Mouse (Mus musculus): ENCODE data around the gene Hectd1. TPM values are rescaled to one million over a fixed set of nuclear protein-coding genes. Genes with fewer than 3 reads are reported as not detected.

The Hectd1 gene
- polyA plus RNA-seq, 1 experiment = 31.2 TPM

GRCm38 (mm10) chr12:51849902-51850301 is 20.6 kb upstream of the Hectd1 start:
- no peak overlapping the region for H3K4me3 ChIP-seq (replicated peaks; ENCODE audit: control insufficient read depth, low read depth, low read length)
- peaks cover 2% of the 10 kb centered on the region for H3K4me1 ChIP-seq (ENCODE audit: control insufficient read depth, insufficient read depth, low read length)

GRCm38 (mm10) chr12:51847953-51848680 is 18.8 kb upstream of the Hectd1 start:
- H3K4me1 ChIP-seq (ENCODE audit: control insufficient read depth, insufficient read depth, low read length) = peaks cover 2% of the 10 kb centered on the region
- WGBS = 30% methylated on average over 9 of the region's 9 CpGs
- TF ChIP-seq CTCF (IDR thresholded peaks at IDR 0.05; ENCODE audit: control insufficient read depth, insufficient read depth, low read length) (no peak), POLR2A (IDR thresholded peaks at IDR 0.05; ENCODE audit: borderline replicate concordance, control insufficient read depth, low read depth, low read length) (no peak)
- H3K4me3 ChIP-seq (replicated peaks; ENCODE audit: control insufficient read depth, low read depth, low read length) = no peak overlapping the region
- H3K27ac ChIP-seq (ENCODE audit: control insufficient read depth, insufficient read depth, low read depth, low read length, poor library complexity) = no peak overlapping the region

More at GRCm38 (mm10) chr12:51849902-51850301, 20.6 kb upstream of the Hectd1 start:
- peak overlapping the region; percentile 52; the same call in 1 of the 2 replicates for H3K27ac ChIP-seq (ENCODE audit: control insufficient read depth, insufficient read depth, low read depth, low read length, poor library complexity)
- no peak for TF ChIP-seq POLR2A (IDR thresholded peaks at IDR 0.05; ENCODE audit: borderline replicate concordance, control insufficient read depth, low read depth, low read length)
- WGBS = 11% methylated on average over 2 of the region's 2 CpGs

GRCm38 (mm10) chr12:51845261-51845660 is 15.9 kb upstream of the Hectd1 start:
- Histone ChIP-seq H3K4me1 (ENCODE audit: control insufficient read depth, insufficient read depth, low read length) (peaks cover 2% of the 10 kb centered on the region), H3K27ac (ENCODE audit: control insufficient read depth, insufficient read depth, low read depth, low read length, poor library complexity) (peak overlapping the region; percentile 22; the same call in 1 of the 2 replicates), H3K4me3 (replicated peaks; ENCODE audit: control insufficient read depth, low read depth, low read length) (no peak overlapping the region)
- WGBS = 33% methylated on average over 1 of the region's 1 CpGs
- no peak for TF ChIP-seq POLR2A (IDR thresholded peaks at IDR 0.05; ENCODE audit: borderline replicate concordance, control insufficient read depth, low read depth, low read length)
- TF ChIP-seq CTCF (IDR thresholded peaks at IDR 0.05; ENCODE audit: control insufficient read depth, insufficient read depth, low read length) = no peak

GRCm38 (mm10) chr12:51844771-51845256 is 15.5 kb upstream of the Hectd1 start:
- TF ChIP-seq POLR2A (IDR thresholded peaks at IDR 0.05; ENCODE audit: borderline replicate concordance, control insufficient read depth, low read depth, low read length) (0 out of 2 replicates have a peak, but pooled peaks have one; percentile 6), CTCF (IDR thresholded peaks at IDR 0.05; ENCODE audit: control insufficient read depth, insufficient read depth, low read length) (no peak)
- WGBS = under 1% methylated on average over 17 of the region's 17 CpGs
- peaks cover 2% of the 10 kb centered on the region for H3K4me1 ChIP-seq (ENCODE audit: control insufficient read depth, insufficient read depth, low read length)
- peak overlapping the region; percentile 96 for H3K27ac ChIP-seq (ENCODE audit: control insufficient read depth, insufficient read depth, low read depth, low read length, poor library complexity)
- peak overlapping the region; percentile 80 for H3K4me3 ChIP-seq (replicated peaks; ENCODE audit: control insufficient read depth, low read depth, low read length)

DNA sequence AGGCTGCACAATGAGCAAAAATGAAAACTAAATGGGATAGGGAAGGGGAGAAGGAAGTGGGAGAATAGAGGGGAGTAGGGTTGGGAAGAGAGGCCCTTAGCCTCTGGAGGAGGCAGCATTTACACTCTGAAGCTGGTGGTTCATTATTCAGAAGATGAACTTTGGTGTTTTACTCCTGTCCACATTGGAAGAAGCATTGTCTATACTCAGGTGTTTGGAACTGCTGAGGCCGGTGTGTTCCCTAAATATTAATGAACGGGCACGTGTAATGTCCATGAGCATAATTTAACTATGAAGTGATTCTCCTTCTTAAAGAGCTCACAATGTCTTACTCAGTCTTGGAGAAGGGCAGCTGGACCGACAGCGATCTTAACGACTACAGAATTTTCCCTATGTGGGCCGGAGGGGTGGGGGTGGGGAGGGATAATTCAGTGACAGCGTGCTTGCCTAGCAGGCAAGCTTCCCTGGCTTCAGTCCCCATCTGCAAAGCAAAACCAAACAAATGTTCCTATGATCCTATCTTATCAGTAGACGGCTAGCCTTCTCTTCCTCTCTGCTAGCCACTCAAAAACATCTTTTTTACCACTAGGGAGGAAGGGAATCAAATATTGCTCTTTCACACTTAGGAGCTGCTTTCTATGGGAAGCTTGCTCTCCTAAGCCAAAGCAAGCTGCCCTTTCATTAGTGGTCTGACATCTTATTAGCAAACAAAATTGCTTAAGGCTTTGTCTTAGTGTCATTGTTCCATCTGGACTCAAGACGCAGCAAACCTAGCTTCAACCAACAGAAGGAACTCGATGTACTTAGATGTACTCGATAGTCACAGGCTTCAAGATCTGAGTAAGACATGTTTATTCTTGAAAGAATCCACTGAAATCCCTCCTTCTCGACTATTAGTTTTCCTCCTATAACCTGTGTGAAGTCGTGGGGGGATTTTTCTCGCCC is 14.5 kb upstream of the Hectd1 start:
- 44% methylated on average over 15 of the region's 15 CpGs for WGBS
- no peak overlapping the region for H3K4me3 ChIP-seq (replicated peaks; ENCODE audit: control insufficient read depth, low read depth, low read length)
- H3K27ac ChIP-seq (ENCODE audit: control insufficient read depth, insufficient read depth, low read depth, low read length, poor library complexity) = no peak overlapping the region
- no peaks in the 10 kb centered on the region; the same call in 1 of the 2 replicates for H3K4me1 ChIP-seq (ENCODE audit: control insufficient read depth, insufficient read depth, low read length)
- TF ChIP-seq POLR2A (IDR thresholded peaks at IDR 0.05; ENCODE audit: borderline replicate concordance, control insufficient read depth, low read depth, low read length) (no peak), CTCF (IDR thresholded peaks at IDR 0.05; ENCODE audit: control insufficient read depth, insufficient read depth, low read length) (no peak)

GRCm38 (mm10) chr12:51842081-51842864 is 12.9 kb upstream of the Hectd1 start:
- WGBS = 63% methylated on average over 6 of the region's 6 CpGs
- H3K4me3 ChIP-seq (replicated peaks; ENCODE audit: control insufficient read depth, low read depth, low read length) = no peak overlapping the region
- H3K27ac ChIP-seq (ENCODE audit: control insufficient read depth, insufficient read depth, low read depth, low read length, poor library complexity) = 0 out of 2 replicates have a peak overlapping the region, but pooled peaks have one; percentile 45
- TF ChIP-seq CTCF (IDR thresholded peaks at IDR 0.05; ENCODE audit: control insufficient read depth, insufficient read depth, low read length) (no peak), POLR2A (IDR thresholded peaks at IDR 0.05; ENCODE audit: borderline replicate concordance, control insufficient read depth, low read depth, low read length) (no peak)
- no peaks in the 10 kb centered on the region; the same call in 1 of the 2 replicates for H3K4me1 ChIP-seq (ENCODE audit: control insufficient read depth, insufficient read depth, low read length)

GRCm38 (mm10) chr12:51839856-51840255 is 10.5 kb upstream of the Hectd1 start:
- 91% methylated on average over 1 of the region's 1 CpGs for WGBS
- TF ChIP-seq CTCF (IDR thresholded peaks at IDR 0.05; ENCODE audit: control insufficient read depth, insufficient read depth, low read length) (no peak), POLR2A (IDR thresholded peaks at IDR 0.05; ENCODE audit: borderline replicate concordance, control insufficient read depth, low read depth, low read length) (no peak)
- Histone ChIP-seq H3K27ac (ENCODE audit: control insufficient read depth, insufficient read depth, low read depth, low read length, poor library complexity) (no peak overlapping the region), H3K4me3 (replicated peaks; ENCODE audit: control insufficient read depth, low read depth, low read length) (no peak overlapping the region), H3K4me1 (ENCODE audit: control insufficient read depth, insufficient read depth, low read length) (no peaks in the 10 kb centered on the region; the same call in 1 of the 2 replicates)
